Mouse (Mus musculus): ENCODE measurements at regions not wholly inside any gene's neighbourhood (a gene's known extent, or its start where the extent isn't known, plus 50 kb on each side); places are given as distances from the start of the nearest gene placed in this dataset.

DNA sequence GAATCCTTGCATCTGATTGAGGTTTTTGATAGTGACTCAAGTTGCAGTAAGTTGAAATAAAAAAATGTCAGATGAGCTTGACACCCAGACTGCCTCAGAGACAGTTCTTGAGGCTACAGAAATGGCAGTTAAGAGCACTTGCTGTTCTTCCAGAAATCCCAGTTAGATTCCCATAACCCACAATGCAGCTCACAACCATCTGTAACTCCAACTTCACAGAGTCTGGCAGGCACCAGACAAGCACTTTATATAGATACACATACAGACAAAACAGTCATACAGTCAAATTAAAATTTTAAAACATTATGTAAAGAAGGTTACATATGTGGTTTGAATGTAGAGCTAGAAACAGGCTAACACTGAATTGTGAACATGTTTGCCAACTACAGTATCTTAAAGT lies 786.2 kb downstream of the Slc16a7 start:
- DNase-seq (ENCODE audit: extremely low spot score in 1 of 2, low spot score in 1 of 2): no peak

DNA sequence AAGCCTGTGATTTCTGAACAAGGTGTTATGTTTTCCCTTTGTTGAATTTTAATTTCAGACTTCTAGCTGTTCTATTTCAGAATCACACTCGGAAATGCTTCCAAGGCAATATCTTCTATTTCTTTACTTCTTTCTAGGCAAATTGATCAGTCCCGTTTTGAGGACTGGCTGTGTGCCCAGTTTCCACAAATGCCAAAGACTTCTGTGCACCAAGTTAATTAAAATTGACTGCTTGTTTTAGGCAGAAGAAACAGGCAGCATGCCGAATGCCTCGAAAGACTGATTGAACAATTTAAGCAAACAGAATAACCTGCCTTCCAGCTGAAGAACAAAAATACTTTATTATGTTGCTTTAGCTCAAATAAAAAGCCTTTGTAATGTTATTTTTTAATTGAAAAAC lies 818.5 kb downstream of the Slc16a7 start:
- DNase-seq (ENCODE audit: extremely low spot score in 1 of 2, low spot score in 1 of 2): peak; percentile 18 to 61

DNA sequence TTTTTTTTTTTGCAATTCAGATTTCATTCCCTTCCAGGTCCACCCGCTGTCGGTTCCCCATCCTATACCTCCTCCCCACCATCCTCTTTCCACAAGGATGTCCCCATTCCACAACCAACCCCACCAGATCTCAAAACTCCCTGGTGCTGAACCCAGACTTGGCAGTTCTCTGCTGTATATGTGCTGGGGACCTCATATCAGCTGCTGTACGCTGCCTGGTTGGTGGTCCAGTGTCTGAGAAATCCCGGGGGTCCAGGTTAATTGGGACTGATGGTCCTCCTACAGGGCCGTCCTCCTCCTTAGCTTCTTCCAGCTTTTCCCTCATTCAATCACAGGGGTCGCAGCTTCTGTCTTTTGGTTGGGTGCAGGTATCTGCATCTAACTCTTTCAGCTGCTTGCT lies 825.6 kb downstream of the Slc16a7 start:
- no peak for DNase-seq (ENCODE audit: extremely low spot score in 1 of 2, low spot score in 1 of 2)

DNA sequence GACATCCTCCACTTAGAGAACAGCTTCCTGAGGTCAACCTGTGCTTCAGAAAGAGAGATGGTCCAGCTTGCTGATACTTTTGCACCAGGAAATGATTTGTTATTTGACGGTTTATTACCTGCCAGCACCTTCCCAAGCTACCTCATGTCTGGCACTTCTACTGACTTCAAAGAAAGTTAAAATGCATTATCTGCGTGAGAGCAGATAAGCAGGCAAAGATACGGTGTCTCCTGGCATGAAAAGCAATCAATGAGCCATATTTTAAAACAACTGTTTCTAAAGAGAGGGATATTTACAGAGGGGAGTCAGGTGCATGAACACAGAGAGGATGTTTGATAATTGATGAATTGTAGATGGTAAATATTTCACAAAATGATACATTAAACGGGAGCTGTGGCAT lies 861.1 kb downstream of the Slc16a7 start:
- no peak for DNase-seq (ENCODE audit: extremely low spot score in 1 of 2, low spot score in 1 of 2)

Measured in layer of hippocampus, postnatal 25 days (tissue).